Mouse (Mus musculus) limb, embryonic 14.5 days (tissue): ENCODE data around the gene Pacrg. TPM values are rescaled to one million over a fixed set of nuclear protein-coding genes. Genes with fewer than 3 reads are reported as not detected.

Experiments used
- ATAC-seq: fragments of 200-750 bp; cut with Nextera tagmentation; 2 replicates; pipeline ENCODE4 v1.8.0; 2017; ENCODE audit warnings: low read depth, moderate number of reproducible peaks, moderate TSS enrichment; ENCODE audit not compliant: low FRiP score
- DNase-seq: peaks from one replicate; pipeline ENCODE4 v3.0.0-alpha.2; 2015; ENCODE audit warnings: low spot score
- H3K27ac ChIP-seq: fragments of 300-500 bp; sonication (generic); replicated peaks from 2 replicates; pipeline ENCODE4 v1.5.1; 2014; ENCODE audit warnings: low read depth, mild to moderate bottlenecking, low read length, moderate library complexity, mixed read lengths
- H3K27me3 ChIP-seq: fragments of 300-500 bp; sonication (generic); 2 replicates; pipeline ENCODE4 v1.6.1; 2014; ENCODE audit warnings: low read length, mixed read lengths; ENCODE audit not compliant: control insufficient read depth, insufficient read depth
- H3K36me3 ChIP-seq: fragments of 300-500 bp; sonication (generic); 2 replicates; pipeline ENCODE4 v1.6.1; 2014; ENCODE audit warnings: mild to moderate bottlenecking, low read length, moderate library complexity, mixed read lengths; ENCODE audit not compliant: control insufficient read depth, insufficient read depth
- H3K4me1 ChIP-seq: fragments of 300-500 bp; sonication (generic); 2 replicates; pipeline ENCODE4 v1.6.1; 2014; ENCODE audit warnings: antibody characterized with exemption, low read length, mixed read lengths; ENCODE audit not compliant: control insufficient read depth, insufficient read depth
- H3K4me2 ChIP-seq: fragments of 300-500 bp; sonication (generic); replicated peaks from 2 replicates; pipeline ENCODE4 v1.6.1; 2014; ENCODE audit warnings: low read depth, mild to moderate bottlenecking, low read length, moderate library complexity; ENCODE audit not compliant: severe bottlenecking
- H3K4me3 ChIP-seq: fragments of 300-500 bp; sonication (generic); replicated peaks from 2 replicates; pipeline ENCODE4 v1.5.1; 2014; ENCODE audit warnings: low read length
- H3K9ac ChIP-seq: fragments of 300-500 bp; sonication (generic); 2 replicates; pipeline ENCODE4 v1.6.1; 2014; ENCODE audit warnings: mild to moderate bottlenecking, low read depth, low read length, moderate library complexity; ENCODE audit not compliant: severe bottlenecking
- H3K9me3 ChIP-seq: fragments of 300-500 bp; sonication (generic); 2 replicates; pipeline ENCODE4 v1.6.1; 2016; ENCODE audit warnings: low read length; ENCODE audit not compliant: control insufficient read depth
- POLR2A ChIP-seq: fragments of 200-500 bp; IDR thresholded peaks from 2 replicates; pipeline ENCODE4 v1.8.0; 2012; ENCODE audit warnings: inconsistent platforms, mild to moderate bottlenecking, moderate library complexity, borderline replicate concordance; ENCODE audit not compliant: insufficient read depth, insufficient read length; ENCODE audit errors: extremely low read depth
- WGBS: fragments of 180-500 bp; shearing (Covaris S2); extraction: QIAGEN DNeasy Blood & Tissue Kit; methylation state at CpG from one replicate; pipeline ENCODE4 v1.1.7; 2014; 5-methylcytosine and 5-hydroxymethylcytosine counted together
- polyA plus RNA-seq, 2 experiments: library from polyadenylated mRNA; depleted of rRNA in 1 of 2; stranded (reverse) in 1 of 2; unstranded in 1 of 2; fragments of >200 nt; fragmentation: Nextera tagmentation in 1 of 2; extraction: Ambion mirVana in 1 of 2; gene quantifications; 2 replicates each; pipeline versions ENCODE4 v1.2.1 to v1.2.3; 2012 to 2014

Pacrg gene
- polyA plus RNA-seq, 2 experiments: 0.99 to 1.3 TPM

- ATAC-seq: no peak; the same call in 1 of the 2 replicates
- H3K4me2 ChIP-seq: no peak overlapping the region
- 17% methylated on average over 3 of the region's 3 CpGs for WGBS
These were observed 48.5 kb downstream of the Pacrg start for GRCm38 (mm10) chr17:10791661-10792060.

GRCm38 (mm10) chr17:10784401-10784920, 55.6 kb downstream of the Pacrg start:
- no peaks in the 10 kb centered on the region for H3K4me1 ChIP-seq
- no peak for TF ChIP-seq POLR2A
- 55% methylated on average over 4 of the region's 4 CpGs for WGBS
- H3K4me2 ChIP-seq: no peak overlapping the region
- H3K36me3 ChIP-seq: no peaks in the 10 kb centered on the region
- ATAC-seq (no peak), DNase-seq (no peak)
- H3K9me3 ChIP-seq: no peaks in the 10 kb centered on the region
- no peak overlapping the region for H3K9ac ChIP-seq
- no peaks in the 10 kb centered on the region for H3K27me3 ChIP-seq
- no peak overlapping the region for H3K4me3 ChIP-seq
- H3K27ac ChIP-seq: no peak overlapping the region

More at GRCm38 (mm10) chr17:10791661-10792060, 48.5 kb downstream of the Pacrg start:
- TF ChIP-seq POLR2A: no peak
- H3K9me3 ChIP-seq: no peaks in the 10 kb centered on the region
- no peaks in the 10 kb centered on the region for H3K27me3 ChIP-seq
- no peak overlapping the region for H3K4me3 ChIP-seq
- DNase-seq: peak; percentile 66
- H3K27ac ChIP-seq: no peak overlapping the region
- peaks cover 4% of the 10 kb centered on the region; the same call in 1 of the 2 replicates for H3K4me1 ChIP-seq
- H3K36me3 ChIP-seq: no peaks in the 10 kb centered on the region
- H3K9ac ChIP-seq: no peak overlapping the region

GRCm38 (mm10) chr17:10776503-10776902, 63.6 kb downstream of the Pacrg start:
- 20% methylated on average over 10 of the region's 10 CpGs for WGBS
- Histone ChIP-seq H3K4me1 (no peaks in the 10 kb centered on the region), H3K4me3 (no peak overlapping the region), H3K4me2 (no peak overlapping the region), H3K27ac (no peak overlapping the region), H3K36me3 (no peaks in the 10 kb centered on the region), H3K9me3 (no peaks in the 10 kb centered on the region), H3K27me3 (no peaks in the 10 kb centered on the region), H3K9ac (no peak overlapping the region)
- no peak for TF ChIP-seq POLR2A
- DNase-seq: no peak
- ATAC-seq: no peak

GRCm38 (mm10) chr17:10774468-10774867, 65.6 kb downstream of the Pacrg start:
- DNase-seq: peak; percentile 17
- 10% methylated on average over 1 of the region's 1 CpGs for WGBS
- no peak for TF ChIP-seq POLR2A
- ATAC-seq: no peak
- H3K27me3 ChIP-seq: no peaks in the 10 kb centered on the region
- H3K4me3 ChIP-seq: no peak overlapping the region
- H3K4me2 ChIP-seq: no peak overlapping the region
- H3K27ac ChIP-seq: no peak overlapping the region
- H3K9ac ChIP-seq: no peak overlapping the region
- H3K36me3 ChIP-seq: no peaks in the 10 kb centered on the region
- H3K9me3 ChIP-seq: no peaks in the 10 kb centered on the region
- no peaks in the 10 kb centered on the region for H3K4me1 ChIP-seq

GRCm38 (mm10) chr17:10772207-10772606, 67.9 kb downstream of the Pacrg start:
- H3K27ac ChIP-seq: no peak overlapping the region
- ATAC-seq: no peak
- no peak overlapping the region for H3K4me2 ChIP-seq
- no peaks in the 10 kb centered on the region for H3K4me1 ChIP-seq
- no peak for TF ChIP-seq POLR2A
- no peaks in the 10 kb centered on the region for H3K36me3 ChIP-seq
- no peaks in the 10 kb centered on the region for H3K9me3 ChIP-seq
- H3K27me3 ChIP-seq: no peaks in the 10 kb centered on the region
- H3K4me3 ChIP-seq: no peak overlapping the region
- no peak for DNase-seq
- 67% methylated on average over 3 of the region's 3 CpGs for WGBS
- no peak overlapping the region for H3K9ac ChIP-seq
